Mouse (Mus musculus) large intestine, adult 2 months (tissue): ENCODE results near the gene Gria1. TPM values are rescaled to one million over a fixed set of nuclear protein-coding genes. Genes with fewer than 3 reads are reported as not detected.

Source experiments
- DNase-seq: peaks from one replicate; pipeline ENCODE4 v3.0.0-alpha.2; 2012; ENCODE audit warnings: low read depth, low spot score
- WGBS: fragments of 180-500 bp; shearing (Covaris S2); methylation state at CpG from one replicate; pipeline ENCODE4 v1.1.7; 2018; 5-methylcytosine and 5-hydroxymethylcytosine counted together
- polyA plus RNA-seq: library from polyadenylated mRNA; depleted of rRNA; stranded (reverse); fragments of >200 nt; gene quantifications from 2 replicates; pipeline ENCODE4 v1.2.3, GENCODE M21; 2012

Gene Gria1
- polyA plus RNA-seq, 1 experiment, result 0.37 TPM

- DNase-seq, result no peak
- 40% methylated on average over 3 of the region's 3 CpGs for WGBS
Measured at GRCm38 (mm10) chr11:57159412-57159811, 148.2 kb downstream of the Gria1 start.

GRCm38 (mm10) chr11:57160076-57160475 is 148.9 kb downstream of the Gria1 start:
- 88% methylated on average over 8 of the region's 8 CpGs for WGBS
- no peak for DNase-seq

- DNase-seq, result no peak
- 82% methylated on average over 6 of the region's 6 CpGs for WGBS
Measured at GRCm38 (mm10) chr11:57162931-57163330, 151.7 kb downstream of the Gria1 start.

GRCm38 (mm10) chr11:57170058-57170457 is 158.9 kb downstream of the Gria1 start:
- 55% methylated on average over 6 of the region's 6 CpGs for WGBS
- DNase-seq, result no peak

- DNase-seq, result no peak
- 46% methylated on average over 5 of the region's 5 CpGs for WGBS
Measured at GRCm38 (mm10) chr11:57174165-57174564, 163.0 kb downstream of the Gria1 start.

GRCm38 (mm10) chr11:57176552-57176951 is 165.4 kb downstream of the Gria1 start:
- 18% methylated on average over 3 of the region's 3 CpGs for WGBS

GRCm38 (mm10) chr11:57184216-57184615 is 173.0 kb downstream of the Gria1 start:
- no peak for DNase-seq
- WGBS, result 89% methylated on average over 4 of the region's 4 CpGs

More at GRCm38 (mm10) chr11:57176552-57176951, 165.4 kb downstream of the Gria1 start:
- no peak for DNase-seq

- DNase-seq, result no peak
Measured at GRCm38 (mm10) chr11:57185110-57185509, 173.9 kb downstream of the Gria1 start.

GRCm38 (mm10) chr11:57189391-57189790 is 178.2 kb downstream of the Gria1 start:
- no peak for DNase-seq
- WGBS, result 82% methylated on average over 8 of the region's 8 CpGs

- WGBS, result 77% methylated on average over 5 of the region's 5 CpGs
- DNase-seq, result no peak
Measured at GRCm38 (mm10) chr11:57194746-57195145, 183.6 kb downstream of the Gria1 start.

GRCm38 (mm10) chr11:57201245-57201976 is 190.2 kb downstream of the Gria1 start:
- no peak for DNase-seq
- WGBS, result 59% methylated on average over 10 of the region's 10 CpGs

GRCm38 (mm10) chr11:57204371-57204770 is 193.2 kb downstream of the Gria1 start:
- WGBS, result 52% methylated on average over 6 of the region's 6 CpGs
- no peak for DNase-seq

GRCm38 (mm10) chr11:57207260-57207659 is 196.1 kb downstream of the Gria1 start:
- DNase-seq, result no peak

- 93% methylated on average over 7 of the region's 7 CpGs for WGBS
- DNase-seq, result no peak
Measured at GRCm38 (mm10) chr11:57214079-57214478, 202.9 kb downstream of the Gria1 start.

GRCm38 (mm10) chr11:57214583-57214982 is 203.4 kb downstream of the Gria1 start:
- 81% methylated on average over 5 of the region's 5 CpGs for WGBS
- DNase-seq, result no peak

GRCm38 (mm10) chr11:57222797-57223569 is 211.8 kb downstream of the Gria1 start:
- WGBS, result 69% methylated on average over 8 of the region's 8 CpGs
- DNase-seq, result no peak

- no peak for DNase-seq
- WGBS, result 68% methylated on average over 2 of the region's 2 CpGs
Measured at GRCm38 (mm10) chr11:57235446-57235845, 224.3 kb downstream of the Gria1 start.

- WGBS, result 76% methylated on average over 1 of the region's 1 CpGs
- no peak for DNase-seq
Measured at GRCm38 (mm10) chr11:57236431-57236830, 225.2 kb downstream of the Gria1 start.

GRCm38 (mm10) chr11:57239758-57240157 is 228.6 kb downstream of the Gria1 start:
- DNase-seq, result no peak
- 17% methylated on average over 3 of the region's 3 CpGs for WGBS

- DNase-seq, result no peak
Measured at GRCm38 (mm10) chr11:57243835-57244234, 232.6 kb downstream of the Gria1 start.

- 53% methylated on average over 6 of the region's 6 CpGs for WGBS
- DNase-seq, result no peak
Measured at GRCm38 (mm10) chr11:57244543-57244942, 233.4 kb downstream of the Gria1 start.
